Mouse (Mus musculus) myocyte (in vitro differentiated cells): ENCODE data around the gene Epb41l1. TPM values are rescaled to one million over a fixed set of nuclear protein-coding genes. Genes with fewer than 3 reads are reported as not detected.

Experiments used
- H3K27me3 ChIP-seq: one replicate; pipeline ENCODE4 v1.6.1; 2011; ENCODE audit not compliant: control insufficient read depth, insufficient read depth, insufficient read length
- H3K36me3 ChIP-seq: one replicate; pipeline ENCODE4 v1.6.1; 2011; ENCODE audit not compliant: control insufficient read depth, insufficient read depth
- H3K4me2 ChIP-seq: one replicate; pipeline ENCODE4 v1.6.1; 2011; ENCODE audit warnings: low read depth, control low read depth
- H3K4me3 ChIP-seq: one replicate; pipeline ENCODE4 v1.5.1; 2011; ENCODE audit warnings: mild to moderate bottlenecking, control low read depth, moderate library complexity
- H3K79me2 ChIP-seq: one replicate; pipeline ENCODE4 v1.6.1; 2011; ENCODE audit not compliant: control insufficient read depth, insufficient read depth
- H3ac ChIP-seq: one replicate; pipeline ENCODE4 v1.6.1; 2011; ENCODE audit not compliant: control insufficient read depth, insufficient read length
- CEBPB ChIP-seq: IDR thresholded peaks from 2 replicates; pipeline ENCODE4 v1.6.1; 2011; ENCODE audit warnings: mild to moderate bottlenecking, moderate library complexity; ENCODE audit not compliant: poor library complexity, insufficient read depth, severe bottlenecking
- E2F4 ChIP-seq: IDR thresholded peaks from one replicate; pipeline ENCODE4 v1.6.1; 2011; ENCODE audit warnings: mild to moderate bottlenecking, control low read depth, moderate library complexity; ENCODE audit not compliant: insufficient read depth
- MAX ChIP-seq: IDR thresholded peaks from one replicate; pipeline ENCODE4 v1.6.1; 2011; ENCODE audit warnings: low read depth, mild to moderate bottlenecking, control low read depth
- MYOD1 ChIP-seq, 3 experiments: IDR thresholded peaks; one replicate each; pipeline ENCODE4 v1.6.1; 2011; ENCODE audit warnings: control low read depth in 2 of 3, low read depth in 2 of 3, mild to moderate bottlenecking in 2 of 3, moderate library complexity in 1 of 3; ENCODE audit not compliant: insufficient read length in 2 of 3, control insufficient read depth in 1 of 3
- MYOG ChIP-seq, 3 experiments: IDR thresholded peaks; one replicate each; pipeline ENCODE4 v1.6.1; 2011; ENCODE audit warnings: control low read depth in 2 of 3, low read depth in 2 of 3, mild to moderate bottlenecking in 2 of 3; ENCODE audit not compliant: insufficient read length in 2 of 3, control insufficient read depth in 1 of 3, insufficient read depth in 1 of 3
- POLR2A ChIP-seq: IDR thresholded peaks from one replicate; pipeline ENCODE4 v1.6.1; 2011; ENCODE audit warnings: low read depth, mild to moderate bottlenecking, control low read depth, moderate library complexity; ENCODE audit not compliant: insufficient read length
- POLR2AphosphoS2 ChIP-seq: IDR thresholded peaks from one replicate; pipeline ENCODE4 v1.6.1; 2011; ENCODE audit warnings: low read depth, control low read depth; ENCODE audit not compliant: insufficient read length
- REST ChIP-seq: IDR thresholded peaks from one replicate; pipeline ENCODE4 v1.6.1; 2011; ENCODE audit warnings: mild to moderate bottlenecking, control low read depth, moderate library complexity; ENCODE audit not compliant: insufficient read depth, insufficient read length
- SRF ChIP-seq: IDR thresholded peaks from one replicate; pipeline ENCODE4 v1.6.1; 2011; ENCODE audit warnings: low read depth; ENCODE audit not compliant: control insufficient read depth, insufficient read length
- TCF12 ChIP-seq: IDR thresholded peaks from one replicate; pipeline ENCODE4 v1.6.1; 2011; ENCODE audit warnings: mild to moderate bottlenecking, control low read depth; ENCODE audit not compliant: poor library complexity, insufficient read depth, severe bottlenecking
- TCF3 ChIP-seq: IDR thresholded peaks from one replicate; pipeline ENCODE4 v1.6.1; 2011; ENCODE audit warnings: low read depth, control low read depth; ENCODE audit not compliant: insufficient read length
- USF1 ChIP-seq: IDR thresholded peaks from one replicate; pipeline ENCODE4 v1.6.1; 2011; ENCODE audit warnings: low read depth, mild to moderate bottlenecking, control low read depth, moderate library complexity
- polyA plus RNA-seq: library from polyadenylated mRNA; unstranded; fragments of >200 nt; fragmentation: generic; extraction: Trizol; gene quantifications from one replicate; pipeline ENCODE4 v1.2.1, GENCODE M21; 2012; ENCODE audit warnings: missing spikeins

The Epb41l1 gene
- polyA plus RNA-seq, 1 experiment: 16.9 TPM

DNA sequence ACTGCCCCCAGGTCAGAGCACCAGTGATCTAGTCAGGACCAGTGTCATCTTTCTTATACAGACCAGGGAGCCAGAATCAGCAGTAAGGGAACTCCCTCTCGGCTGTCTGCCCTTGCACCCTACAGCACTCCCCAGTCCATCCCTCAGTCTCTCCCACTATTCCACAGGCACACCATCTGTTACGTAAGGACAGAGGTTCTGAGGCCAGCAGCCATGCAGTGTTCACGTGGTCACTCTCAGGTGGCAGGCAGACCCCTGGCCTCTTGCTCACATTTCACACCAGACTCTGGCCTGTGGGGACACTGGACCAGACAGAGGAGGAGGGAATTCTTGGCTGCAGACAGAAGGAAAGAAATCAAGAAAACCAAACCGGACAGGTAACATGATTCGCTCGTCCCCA, 150.8 kb downstream of the Epb41l1 start:
- Histone ChIP-seq H3ac (no peak overlapping the region), H3K4me3 (no peak overlapping the region), H3K4me2 (no peak overlapping the region)

DNA sequence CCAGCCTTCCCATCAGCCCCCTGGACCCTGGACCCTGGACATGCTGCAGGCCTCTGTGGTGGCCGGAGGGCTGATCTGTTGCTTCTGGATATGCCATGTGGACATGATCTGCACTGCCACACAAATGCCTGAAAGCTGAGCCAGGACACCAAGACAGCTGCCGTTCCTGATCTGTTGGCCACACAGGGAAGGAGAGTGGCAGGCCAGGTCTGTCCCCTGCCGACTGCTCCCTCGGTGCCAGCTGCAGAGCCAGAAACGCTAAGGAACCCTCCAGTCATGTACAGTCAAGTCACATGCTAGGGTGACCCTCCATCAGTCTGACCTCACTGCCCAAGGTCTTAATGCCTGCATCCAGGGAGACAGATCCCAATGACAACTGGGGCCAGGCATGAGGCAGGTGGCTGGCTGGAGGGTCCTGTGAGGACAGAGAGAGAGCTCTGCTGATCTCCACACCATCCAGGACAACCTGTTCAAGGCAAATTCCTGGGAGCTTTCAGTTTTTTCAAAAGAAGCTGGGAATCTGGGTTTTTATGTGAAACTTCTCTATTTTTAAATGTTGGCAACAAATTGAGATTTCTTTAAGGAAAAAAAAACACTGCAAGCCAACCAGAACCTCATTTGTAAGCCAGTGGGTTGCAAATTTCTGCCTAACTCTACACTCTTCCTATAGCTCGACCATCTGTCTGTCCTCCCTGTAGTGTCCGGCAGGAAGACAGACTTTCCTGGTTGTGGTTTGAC, 156.3 kb downstream of the Epb41l1 start:
- TF ChIP-seq MYOD1 (IDR thresholded peaks at IDR 0.05; ENCODE audit: control insufficient read depth in 1 of 3, insufficient read length in 2 of 3, low read depth in 2 of 3) (peak in 2 of 3 experiments; percentile 72 to 87), POLR2AphosphoS2 (no peak), USF1 (no peak), POLR2A (no peak), REST (no peak), MYOG (IDR thresholded peaks at IDR 0.05; ENCODE audit: control insufficient read depth in 1 of 3, insufficient read depth in 1 of 3, insufficient read length in 2 of 3, low read depth in 2 of 3) (peak; percentile 4 to 90 (median 61)), MAX (no peak), SRF (no peak), TCF12 (no peak)
- no peak overlapping the region for H3K4me2 ChIP-seq
- peaks cover 35% of the 10 kb centered on the region for H3K27me3 ChIP-seq
- no peaks in the 10 kb centered on the region for H3K36me3 ChIP-seq
- H3K4me3 ChIP-seq: no peak overlapping the region
- H3K79me2 ChIP-seq: no peaks in the 10 kb centered on the region
- H3ac ChIP-seq: no peak overlapping the region

More for the DNA sequence above, 150.8 kb downstream of the Epb41l1 start:
- Histone ChIP-seq H3K79me2 (no peaks in the 10 kb centered on the region), H3K36me3 (no peaks in the 10 kb centered on the region), H3K27me3 (no peaks in the 10 kb centered on the region)
- no peak for TF ChIP-seq E2F4
- TF ChIP-seq REST: no peak

DNA sequence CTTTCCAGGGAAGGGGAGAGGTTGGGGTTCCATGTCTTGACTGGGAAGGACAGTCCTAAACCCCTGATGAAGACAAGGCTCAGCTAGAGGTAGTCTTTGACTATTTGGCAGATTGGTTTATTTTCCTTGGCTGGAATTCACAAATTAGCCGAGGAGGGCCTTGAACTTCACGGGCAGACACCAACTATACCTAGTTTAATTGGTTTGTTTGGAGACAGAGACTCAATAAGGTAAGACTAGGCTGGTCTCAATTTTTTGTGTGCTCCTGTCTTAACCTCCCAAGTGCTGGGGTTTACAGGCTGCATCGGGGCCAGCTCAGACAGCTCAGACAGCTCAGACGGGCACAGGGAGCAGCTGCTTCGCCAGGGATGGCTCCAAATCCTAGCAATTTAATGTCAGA, 159.8 kb downstream of the Epb41l1 start:
- Histone ChIP-seq H3K79me2 (no peaks in the 10 kb centered on the region), H3K4me2 (no peak overlapping the region), H3K27me3 (peaks cover 49% of the 10 kb centered on the region), H3K36me3 (no peaks in the 10 kb centered on the region), H3ac (no peak overlapping the region), H3K4me3 (no peak overlapping the region)
- TF ChIP-seq CEBPB: no peak
- TF ChIP-seq MYOG (IDR thresholded peaks at IDR 0.05; ENCODE audit: control insufficient read depth in 1 of 3, insufficient read depth in 1 of 3, insufficient read length in 2 of 3, low read depth in 2 of 3): no peak
- TF ChIP-seq MAX: no peak
- no peak for TF ChIP-seq SRF

DNA sequence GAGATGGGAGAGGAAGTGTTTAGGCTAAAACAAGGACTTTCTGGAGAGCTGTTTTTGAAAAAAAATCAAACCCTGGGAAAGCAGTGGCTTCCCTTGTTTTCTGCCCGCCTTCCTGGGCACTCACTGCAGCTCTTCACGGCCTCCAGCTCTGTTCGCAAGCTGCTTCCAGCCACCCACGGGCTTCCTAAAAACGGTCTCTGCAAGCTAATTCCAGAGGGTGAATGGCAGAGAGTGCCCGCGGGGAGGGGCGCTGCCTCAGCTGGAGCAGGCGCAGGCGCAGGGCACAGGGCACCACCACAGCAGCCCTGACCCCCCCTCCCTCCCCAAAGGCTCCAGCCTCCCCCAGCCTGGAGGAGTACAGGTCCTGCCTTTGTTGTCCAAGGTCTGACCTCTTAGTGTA, 160.5 kb downstream of the Epb41l1 start:
- H3ac ChIP-seq: no peak overlapping the region
- TF ChIP-seq TCF12: no peak
- H3K79me2 ChIP-seq: no peaks in the 10 kb centered on the region
- H3K4me2 ChIP-seq: no peak overlapping the region
- peaks cover 49% of the 10 kb centered on the region for H3K27me3 ChIP-seq
- no peak overlapping the region for H3K4me3 ChIP-seq
- no peaks in the 10 kb centered on the region for H3K36me3 ChIP-seq

DNA sequence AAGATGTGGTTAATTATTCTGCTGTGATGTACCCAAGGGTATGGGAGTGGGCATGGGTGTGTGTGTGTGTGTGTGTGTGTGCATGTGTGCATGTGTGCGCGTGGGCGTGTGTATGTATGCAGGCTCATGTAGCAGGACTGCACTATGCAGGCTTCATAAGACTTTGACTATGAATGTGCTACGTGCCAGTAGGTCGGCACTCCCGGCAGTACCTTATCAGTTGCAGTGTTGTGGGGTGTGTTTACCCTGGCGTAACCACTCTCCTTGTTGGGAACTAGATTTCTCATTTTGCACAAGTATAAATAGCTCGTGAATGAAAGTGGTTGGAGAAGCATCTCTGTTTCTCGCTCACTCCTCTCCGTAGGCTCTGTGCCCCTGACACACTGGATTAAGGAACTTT, 162.2 kb downstream of the Epb41l1 start:
- H3ac ChIP-seq: no peak overlapping the region
- no peak overlapping the region for H3K4me2 ChIP-seq
- TF ChIP-seq MAX: no peak
- TF ChIP-seq TCF12: no peak
- TF ChIP-seq USF1: no peak
- TF ChIP-seq TCF3: no peak
- no peak for TF ChIP-seq SRF
- no peak for TF ChIP-seq REST
- no peak for TF ChIP-seq POLR2AphosphoS2
- no peak for TF ChIP-seq POLR2A
- TF ChIP-seq CEBPB: no peak
- TF ChIP-seq MYOG (IDR thresholded peaks at IDR 0.05; ENCODE audit: control insufficient read depth in 1 of 3, insufficient read depth in 1 of 3, insufficient read length in 2 of 3, low read depth in 2 of 3): no peak
- H3K36me3 ChIP-seq: no peaks in the 10 kb centered on the region
- no peak overlapping the region for H3K4me3 ChIP-seq
- H3K79me2 ChIP-seq: no peaks in the 10 kb centered on the region
- peaks cover 48% of the 10 kb centered on the region for H3K27me3 ChIP-seq

DNA sequence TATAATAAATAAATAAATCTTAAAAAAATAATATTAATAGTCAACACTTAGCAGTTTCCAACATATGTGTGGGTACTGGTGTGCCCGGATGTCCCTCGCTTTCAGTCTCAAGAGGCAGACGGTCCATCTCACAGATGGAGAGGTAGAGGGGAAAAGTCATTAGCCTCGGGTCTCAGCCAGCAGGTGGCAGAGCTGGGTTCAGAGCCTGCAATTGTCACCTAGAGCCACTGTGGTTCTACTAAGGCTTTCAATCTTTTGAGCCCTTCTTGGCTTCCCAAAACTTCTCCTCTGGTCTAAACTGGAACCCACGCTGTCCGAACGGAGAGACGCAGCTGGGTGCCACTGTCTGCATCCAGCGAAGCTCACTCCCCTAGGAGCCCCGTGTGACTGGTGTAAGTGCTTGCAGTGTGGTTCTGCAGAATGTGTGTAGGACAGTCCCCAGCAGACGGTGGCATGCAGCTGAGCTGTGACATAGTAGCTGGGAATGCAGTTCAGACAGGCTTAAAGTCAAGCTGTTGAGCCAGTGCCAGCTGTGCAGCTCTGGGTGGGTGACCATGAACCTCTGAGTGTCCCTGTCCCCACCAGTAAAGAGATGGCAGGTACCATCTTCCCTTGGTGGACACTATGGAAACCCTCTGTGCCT, 163.6 kb downstream of the Epb41l1 start:
- no peak for TF ChIP-seq CEBPB
- no peak for TF ChIP-seq TCF12
- no peak for TF ChIP-seq SRF
- no peak for TF ChIP-seq USF1
- TF ChIP-seq POLR2AphosphoS2: no peak
- TF ChIP-seq TCF3: no peak
- TF ChIP-seq POLR2A: no peak
- TF ChIP-seq REST: no peak
- no peak for TF ChIP-seq MYOG (IDR thresholded peaks at IDR 0.05; ENCODE audit: control insufficient read depth in 1 of 3, insufficient read depth in 1 of 3, insufficient read length in 2 of 3, low read depth in 2 of 3)
- Histone ChIP-seq H3K27me3 (peaks cover 37% of the 10 kb centered on the region), H3ac (no peak overlapping the region), H3K36me3 (no peaks in the 10 kb centered on the region), H3K79me2 (no peaks in the 10 kb centered on the region), H3K4me3 (no peak overlapping the region), H3K4me2 (no peak overlapping the region)
